Mouse (Mus musculus): ENCODE measurements at regions not wholly inside any gene's neighbourhood (a gene's known extent, or its start where the extent isn't known, plus 50 kb on each side); places are given as distances from the start of the nearest gene placed in this dataset.
"Not testable (repeated sequence)": the region's sequence is repeated elsewhere in the genome, so short reads cannot be mapped to it uniquely, and the experiment has no call there.

GRCm38 (mm10) chr2:55182416-55182815 lies 253.4 kb upstream of the Kcnj3 start:
- H3K4me1 ChIP-seq (replicated peaks; ENCODE audit: low read depth, low read length) = no peaks in the 10 kb centered on the region
- no peaks in the 10 kb centered on the region for H3K27me3 ChIP-seq (ENCODE audit: insufficient read depth, low read length)
- H3K36me3 ChIP-seq (ENCODE audit: insufficient read depth, low read length) = no peaks in the 10 kb centered on the region
- H3K4me3 ChIP-seq (replicated peaks; ENCODE audit: low read length) = no peak overlapping the region
- TF ChIP-seq NANOG (IDR thresholded peaks at IDR 0.05; ENCODE audit: borderline replicate concordance, low read length) (no peak), POU5F1 (IDR thresholded peaks at IDR 0.05; ENCODE audit: borderline replicate concordance, low read length) (no peak), CTCF (conservative IDR thresholded peaks at IDR 0.05; ENCODE audit: low read length) (no peak)
- H3K9me3 ChIP-seq (ENCODE audit: low read length) = no peaks in the 10 kb centered on the region

- TF ChIP-seq POU5F1 (IDR thresholded peaks at IDR 0.05; ENCODE audit: borderline replicate concordance, low read length) (no peak), CTCF (conservative IDR thresholded peaks at IDR 0.05; ENCODE audit: low read length) (no peak), NANOG (IDR thresholded peaks at IDR 0.05; ENCODE audit: borderline replicate concordance, low read length) (no peak)
- no peaks in the 10 kb centered on the region for H3K36me3 ChIP-seq (ENCODE audit: insufficient read depth, low read length)
- peaks cover 13% of the 10 kb centered on the region for H3K9me3 ChIP-seq (ENCODE audit: low read length)
- peaks cover 31% of the 10 kb centered on the region for H3K4me1 ChIP-seq (replicated peaks; ENCODE audit: low read depth, low read length)
- no peak overlapping the region for H3K4me3 ChIP-seq (replicated peaks; ENCODE audit: low read length)
- H3K27me3 ChIP-seq (ENCODE audit: insufficient read depth, low read length) = no peaks in the 10 kb centered on the region
Observed at GRCm38 (mm10) chr2:55206891-55207290, 228.9 kb upstream of the Kcnj3 start.

GRCm38 (mm10) chr2:55208620-55209019 lies 227.2 kb upstream of the Kcnj3 start:
- H3K36me3 ChIP-seq (ENCODE audit: insufficient read depth, low read length) = no peaks in the 10 kb centered on the region

GRCm38 (mm10) chr2:55209848-55210390 lies 225.9 kb upstream of the Kcnj3 start:
- Histone ChIP-seq H3K4me3 (replicated peaks; ENCODE audit: low read length) (no peak overlapping the region), H3K9me3 (ENCODE audit: low read length) (peaks cover 16% of the 10 kb centered on the region)
- no peak for TF ChIP-seq POU5F1 (IDR thresholded peaks at IDR 0.05; ENCODE audit: borderline replicate concordance, low read length)
- no peak for TF ChIP-seq CTCF (conservative IDR thresholded peaks at IDR 0.05; ENCODE audit: low read length)
- TF ChIP-seq NANOG (IDR thresholded peaks at IDR 0.05; ENCODE audit: borderline replicate concordance, low read length) = no peak

More at GRCm38 (mm10) chr2:55208620-55209019, 227.2 kb upstream of the Kcnj3 start:
- TF ChIP-seq CTCF (conservative IDR thresholded peaks at IDR 0.05; ENCODE audit: low read length) = no peak
- no peak for TF ChIP-seq NANOG (IDR thresholded peaks at IDR 0.05; ENCODE audit: borderline replicate concordance, low read length)
- no peak for TF ChIP-seq POU5F1 (IDR thresholded peaks at IDR 0.05; ENCODE audit: borderline replicate concordance, low read length)
- H3K27me3 ChIP-seq (ENCODE audit: insufficient read depth, low read length) = no peaks in the 10 kb centered on the region
- peaks cover 24% of the 10 kb centered on the region for H3K9me3 ChIP-seq (ENCODE audit: low read length)
- no peak overlapping the region for H3K4me3 ChIP-seq (replicated peaks; ENCODE audit: low read length)
- H3K4me1 ChIP-seq (replicated peaks; ENCODE audit: low read depth, low read length) = peaks cover 34% of the 10 kb centered on the region

GRCm38 (mm10) chr2:55211281-55211680 lies 224.5 kb upstream of the Kcnj3 start:
- Histone ChIP-seq H3K9me3 (ENCODE audit: low read length) (peaks cover 16% of the 10 kb centered on the region), H3K4me3 (replicated peaks; ENCODE audit: low read length) (no peak overlapping the region), H3K4me1 (replicated peaks; ENCODE audit: low read depth, low read length) (peaks cover 34% of the 10 kb centered on the region), H3K36me3 (ENCODE audit: insufficient read depth, low read length) (no peaks in the 10 kb centered on the region), H3K27me3 (ENCODE audit: insufficient read depth, low read length) (no peaks in the 10 kb centered on the region)
- no peak for TF ChIP-seq NANOG (IDR thresholded peaks at IDR 0.05; ENCODE audit: borderline replicate concordance, low read length)

More at GRCm38 (mm10) chr2:55209848-55210390, 225.9 kb upstream of the Kcnj3 start:
- Histone ChIP-seq H3K27me3 (ENCODE audit: insufficient read depth, low read length) (no peaks in the 10 kb centered on the region), H3K36me3 (ENCODE audit: insufficient read depth, low read length) (no peaks in the 10 kb centered on the region), H3K4me1 (replicated peaks; ENCODE audit: low read depth, low read length) (peaks cover 34% of the 10 kb centered on the region)

- H3K4me3 ChIP-seq (replicated peaks; ENCODE audit: low read length) = no peak overlapping the region
- TF ChIP-seq POU5F1 (IDR thresholded peaks at IDR 0.05; ENCODE audit: borderline replicate concordance, low read length) = peak; percentile 21; the same call in 1 of the 2 replicates
- no peak for TF ChIP-seq CTCF (conservative IDR thresholded peaks at IDR 0.05; ENCODE audit: low read length)
- TF ChIP-seq NANOG (IDR thresholded peaks at IDR 0.05; ENCODE audit: borderline replicate concordance, low read length) = no peak
- H3K4me1 ChIP-seq (replicated peaks; ENCODE audit: low read depth, low read length) = peaks cover 13% of the 10 kb centered on the region
- no peaks in the 10 kb centered on the region for H3K36me3 ChIP-seq (ENCODE audit: insufficient read depth, low read length)
- H3K27me3 ChIP-seq (ENCODE audit: insufficient read depth, low read length) = no peaks in the 10 kb centered on the region
- H3K9me3 ChIP-seq (ENCODE audit: low read length) = no peaks in the 10 kb centered on the region
Observed at GRCm38 (mm10) chr2:55222046-55222445, 213.7 kb upstream of the Kcnj3 start.

GRCm38 (mm10) chr2:55222741-55223140 lies 213.0 kb upstream of the Kcnj3 start:
- H3K27me3 ChIP-seq (ENCODE audit: insufficient read depth, low read length); H3K4me3 ChIP-seq (replicated peaks; ENCODE audit: low read length); H3K36me3 ChIP-seq (ENCODE audit: insufficient read depth, low read length); H3K9me3 ChIP-seq (ENCODE audit: low read length): not testable (repeated sequence)
- peaks cover 13% of the 10 kb centered on the region for H3K4me1 ChIP-seq (replicated peaks; ENCODE audit: low read depth, low read length)

- no peaks in the 10 kb centered on the region for H3K9me3 ChIP-seq (ENCODE audit: low read length)
- no peaks in the 10 kb centered on the region for H3K36me3 ChIP-seq (ENCODE audit: insufficient read depth, low read length)
- no peak overlapping the region for H3K4me3 ChIP-seq (replicated peaks; ENCODE audit: low read length)
- no peak for TF ChIP-seq NANOG (IDR thresholded peaks at IDR 0.05; ENCODE audit: borderline replicate concordance, low read length)
- H3K27me3 ChIP-seq (ENCODE audit: insufficient read depth, low read length) = no peaks in the 10 kb centered on the region
- no peaks in the 10 kb centered on the region for H3K4me1 ChIP-seq (replicated peaks; ENCODE audit: low read depth, low read length)
Observed at GRCm38 (mm10) chr2:55228131-55228797, 207.5 kb upstream of the Kcnj3 start.

- Histone ChIP-seq H3K27me3 (ENCODE audit: insufficient read depth, low read length) (no peaks in the 10 kb centered on the region), H3K4me3 (replicated peaks; ENCODE audit: low read length) (no peak overlapping the region)
- TF ChIP-seq NANOG (IDR thresholded peaks at IDR 0.05; ENCODE audit: borderline replicate concordance, low read length) (no peak), CTCF (conservative IDR thresholded peaks at IDR 0.05; ENCODE audit: low read length) (no peak), POU5F1 (IDR thresholded peaks at IDR 0.05; ENCODE audit: borderline replicate concordance, low read length) (no peak)
Observed at GRCm38 (mm10) chr2:55231841-55232240, 203.9 kb upstream of the Kcnj3 start.

More at GRCm38 (mm10) chr2:55231841-55232240, 203.9 kb upstream of the Kcnj3 start:
- Histone ChIP-seq H3K36me3 (ENCODE audit: insufficient read depth, low read length) (no peaks in the 10 kb centered on the region), H3K4me1 (replicated peaks; ENCODE audit: low read depth, low read length) (no peaks in the 10 kb centered on the region), H3K9me3 (ENCODE audit: low read length) (peaks cover 7% of the 10 kb centered on the region)

Measured in E14TG2a.4 (cell line).